Mouse (Mus musculus) 3T3-L1 (cell line): ENCODE results near the gene Mttp.
"Not testable (repeated sequence)": the region's sequence is repeated elsewhere in the genome, so short reads cannot be mapped to it uniquely, and the experiment has no call there.

ENCODE experiments used
- DNase-seq: peaks from one replicate; pipeline ENCODE4 v3.0.0-alpha.2; 2015; ENCODE audit warnings: low read depth, low spot score

The Mttp gene

DNA sequence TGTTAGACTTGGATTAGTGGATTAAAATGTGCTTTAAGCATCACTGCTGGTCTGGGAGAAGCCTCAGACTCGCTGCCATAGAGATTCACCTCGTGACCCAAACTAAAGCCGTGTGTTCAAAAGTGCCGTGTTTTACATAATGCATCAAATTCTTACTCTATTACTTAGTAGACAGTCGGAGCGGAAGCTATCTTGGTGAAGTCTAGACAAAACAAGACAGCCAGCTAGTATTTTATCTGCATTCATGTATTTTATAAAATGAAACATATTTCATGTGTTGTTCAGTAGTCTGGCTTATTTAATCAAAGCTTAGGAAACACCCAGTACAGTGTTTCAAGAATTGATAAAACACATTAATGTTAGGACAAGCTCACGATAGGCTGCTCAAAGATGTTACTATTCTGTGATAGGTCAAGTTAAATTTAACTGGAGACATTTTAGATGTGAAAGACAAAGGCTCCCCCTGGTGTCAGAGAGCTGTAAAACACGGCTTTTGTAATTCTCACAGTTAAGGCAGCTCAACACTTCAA, at the start of gene Mttp:
Mttp (minus strand) TSS at position 327 of the 530 bp plus-strand sequence.
- DNase-seq, result peak; percentile 96

GRCm38 (mm10) chr3:138193683-138194302, 49.0 kb upstream of the Mttp start, which contains the start of gene 4930579F01Rik:
Gene 4930579F01Rik, minus strand, starts transcription at chr3:138193825.
- no peak for DNase-seq

- DNase-seq, result peak; percentile 92
Observed at GRCm38 (mm10) chr3:138192260-138192659, 47.5 kb upstream of the Mttp start.

GRCm38 (mm10) chr3:138185995-138186930, 41.5 kb upstream of the Mttp start:
- DNase-seq, result no peak

- no peak for DNase-seq
Observed at GRCm38 (mm10) chr3:138185290-138185689, 40.5 kb upstream of the Mttp start.

DNA sequence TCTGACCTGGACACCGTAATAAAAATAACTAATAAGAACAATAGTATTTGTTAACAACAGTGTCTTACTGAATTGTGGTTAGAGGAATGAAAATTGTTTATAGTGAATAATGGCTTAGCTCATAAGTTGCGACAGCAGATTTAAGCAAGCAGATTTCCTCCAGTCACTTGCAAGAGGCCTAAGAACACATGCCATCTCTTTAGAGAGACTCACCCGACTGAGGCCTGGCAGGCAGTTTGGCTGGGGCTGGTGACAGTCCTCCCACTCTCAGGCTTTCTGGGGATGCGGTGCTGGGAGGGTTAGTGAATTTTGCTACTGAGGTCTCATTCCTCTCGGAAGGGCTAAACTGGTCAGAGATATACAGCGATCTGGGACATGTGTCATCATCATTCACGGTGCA, 38.6 kb upstream of the Mttp start:
- peak; percentile 27 for DNase-seq

DNA sequence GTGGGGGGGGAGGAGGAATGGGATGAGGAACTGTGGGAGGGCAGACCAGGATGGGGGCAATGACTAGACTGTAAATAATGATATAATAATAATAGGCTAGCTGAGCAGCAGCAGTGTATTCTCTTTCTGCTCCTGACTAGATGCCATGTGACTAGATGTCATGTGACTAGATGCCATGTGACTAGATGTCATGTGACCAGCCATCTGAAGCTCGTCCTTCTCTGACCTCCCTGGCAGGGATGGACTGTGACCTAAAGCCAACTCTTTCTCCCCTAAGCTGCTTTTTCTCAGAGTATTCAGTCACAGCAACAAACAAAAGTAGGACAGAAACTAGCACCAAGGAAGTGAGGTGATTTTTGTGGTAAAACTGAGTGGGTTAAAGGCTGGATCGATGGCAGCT, 37.3 kb upstream of the Mttp start:
- peak; percentile 20 for DNase-seq

- DNase-seq, result peak; percentile 14
Observed at GRCm38 (mm10) chr3:138175551-138175950, 30.8 kb upstream of the Mttp start.

GRCm38 (mm10) chr3:138173291-138173690, 28.5 kb upstream of the Mttp start:
- DNase-seq, result no peak

DNA sequence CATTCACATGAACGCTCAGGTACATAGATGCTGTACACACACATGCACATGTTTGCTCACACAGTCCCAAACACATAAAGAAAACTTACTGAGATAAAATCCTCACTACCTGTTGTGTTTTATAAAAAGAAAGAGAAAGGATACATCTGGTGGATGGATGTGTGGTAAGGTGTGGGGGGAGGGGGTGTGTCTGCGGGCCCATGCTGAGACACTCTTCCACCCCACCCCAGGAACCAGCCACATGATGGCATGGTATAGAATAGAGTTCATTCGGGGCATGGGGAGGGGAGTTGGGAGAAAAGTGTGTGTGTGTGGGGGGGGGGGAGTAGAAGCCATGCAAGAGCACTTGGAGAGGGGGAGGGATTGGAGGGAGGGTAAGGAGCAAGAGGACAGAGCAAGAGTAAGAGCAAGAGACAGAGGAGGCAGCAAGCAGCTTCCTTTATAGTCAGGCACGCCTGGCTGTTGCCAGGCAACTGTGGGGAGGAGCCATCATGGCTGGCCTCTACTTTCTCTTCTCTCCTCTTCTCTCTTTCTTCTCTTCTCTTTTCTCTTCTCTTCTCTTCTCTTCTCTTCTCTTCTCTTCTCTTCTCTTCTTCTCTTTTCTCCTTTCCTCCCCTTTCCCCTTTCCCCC, 17.9 kb upstream of the Mttp start:
- no peak for DNase-seq

DNA sequence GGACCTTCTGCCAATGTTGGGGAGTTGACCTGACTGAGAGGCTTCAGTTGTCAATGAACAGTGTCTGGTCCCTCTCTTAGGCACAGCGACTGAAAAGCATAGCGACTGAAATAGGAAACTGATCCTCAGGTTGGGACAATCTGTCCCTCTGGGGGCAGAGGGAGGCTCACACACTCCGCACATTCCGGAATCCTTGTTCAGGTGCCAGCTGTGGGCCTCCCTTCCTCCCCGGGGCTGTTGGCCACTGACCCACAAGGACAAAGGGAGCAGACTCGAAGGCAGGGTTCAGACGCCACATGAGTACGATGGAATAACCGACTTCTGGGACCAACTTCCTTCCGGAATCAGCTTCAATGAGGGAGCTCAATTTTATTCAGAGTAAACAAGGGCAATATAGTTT, 16.9 kb upstream of the Mttp start:
- no peak for DNase-seq

GRCm38 (mm10) chr3:138156651-138157050, 11.9 kb upstream of the Mttp start:
- no peak for DNase-seq

GRCm38 (mm10) chr3:138155062-138155461, 10.3 kb upstream of the Mttp start:
- no peak for DNase-seq

- DNase-seq, result no peak
Observed at GRCm38 (mm10) chr3:138148811-138149210, 4.0 kb upstream of the Mttp start.

DNA sequence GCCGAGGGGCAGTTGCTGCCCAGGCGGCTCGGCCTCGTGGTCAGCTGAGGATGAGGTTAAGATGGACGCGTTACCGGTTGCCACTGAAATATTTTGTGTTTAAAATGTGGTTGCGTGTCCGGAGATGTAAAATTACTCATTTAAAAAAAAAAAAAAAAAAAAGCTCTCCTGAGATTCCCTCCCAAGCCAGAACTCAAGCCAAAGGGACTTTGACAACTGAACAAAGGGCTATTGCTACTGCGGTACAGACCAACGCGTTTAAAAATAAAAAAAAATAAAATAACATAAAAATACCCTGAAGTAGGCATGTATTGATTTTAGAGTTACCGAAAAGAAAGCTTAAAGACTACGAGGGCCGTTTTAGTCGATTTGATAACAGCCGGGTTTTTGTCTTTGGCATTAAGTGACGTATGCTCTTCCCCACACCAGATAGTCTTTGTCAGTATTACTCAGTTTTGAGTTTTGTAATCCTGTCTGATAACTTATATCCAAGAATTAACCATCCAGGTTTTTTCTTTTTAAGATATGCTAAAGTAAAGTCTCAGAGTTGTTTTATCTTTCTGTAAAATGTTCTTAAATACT, 617 bp downstream of the Mttp start:
- DNase-seq, result no peak

- peak; percentile 99 for DNase-seq
Observed at GRCm38 (mm10) chr3:138143315-138144059, 1.3 kb downstream of the Mttp start, which contains the start of gene Trmt10a. Gene Trmt10a, plus strand, starts transcription at chr3:138143448.

DNA sequence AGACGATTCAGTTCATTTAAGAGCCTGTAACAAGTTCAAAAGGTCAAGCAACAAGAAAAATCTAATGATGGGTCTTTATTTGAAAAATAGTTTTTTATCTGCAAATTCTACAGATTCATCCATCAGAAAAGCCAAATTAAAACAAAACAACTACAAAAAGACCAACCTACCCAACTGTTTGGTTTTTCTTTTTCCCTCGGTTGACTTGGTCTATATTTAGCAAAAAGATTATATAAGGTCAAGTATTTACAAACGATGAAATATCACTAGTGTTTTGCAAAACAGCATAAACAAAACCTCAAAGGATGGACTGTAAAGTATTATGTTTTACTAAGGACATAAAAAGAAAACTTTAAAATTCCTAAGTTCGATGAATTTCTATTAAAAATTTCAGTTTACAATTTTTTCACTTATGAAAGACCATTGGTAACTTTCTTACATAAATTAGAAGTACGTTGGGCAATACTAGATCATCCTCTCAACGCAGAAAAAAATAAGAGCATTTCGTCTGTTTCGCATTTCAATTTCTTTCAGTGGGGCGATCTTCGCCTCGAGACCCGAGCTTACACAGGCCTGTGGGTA, 1.9 kb downstream of the Mttp start:
- no peak for DNase-seq

- peak; percentile 59 for DNase-seq
Observed at GRCm38 (mm10) chr3:138142052-138142732, 2.6 kb downstream of the Mttp start.

- no peak for DNase-seq
Observed at GRCm38 (mm10) chr3:138139663-138140062, 5.1 kb downstream of the Mttp start.

GRCm38 (mm10) chr3:138138146-138138545, 6.6 kb downstream of the Mttp start:
- not testable (repeated sequence) for DNase-seq
